Mouse (Mus musculus): ENCODE data around the gene Ache. TPM values are rescaled to one million over a fixed set of nuclear protein-coding genes. Genes with fewer than 3 reads are reported as not detected.

The Ache gene
- total RNA-seq, 2 experiments from 2014 or later: 25.2 to 41.2 TPM

GRCm38 (mm10) chr5:137318570-137318969 lies 31.3 kb downstream of the Ache start:
- intact Hi-C loops (cut with DNase I): no loop called here
- DNase-seq: no peak

GRCm38 (mm10) chr5:137320996-137321395 lies 33.7 kb downstream of the Ache start:
- intact Hi-C loops (cut with DNase I): no loop called here
- DNase-seq: no peak

- intact Hi-C loops (cut with DNase I): no loop called here
- DNase-seq: no peak
Measured at GRCm38 (mm10) chr5:137330910-137331309, 43.6 kb downstream of the Ache start.

GRCm38 (mm10) chr5:137332857-137333511 lies 45.7 kb downstream of the Ache start:
- intact Hi-C loops (cut with DNase I): no loop called here
- no peak for DNase-seq

GRCm38 (mm10) chr5:137333512-137334174 lies 46.3 kb downstream of the Ache start, which contains the start of gene Slc12a9:
Gene Slc12a9 (minus strand): TSS chr5:137333597.
- DNase-seq: peak; percentile 92 to 93
- intact Hi-C loops (cut with DNase I): loop anchor here (2.0 kb wide), 1 partner anchor 49 kb away; no protein-coding TSS in a partner anchor

GRCm38 (mm10) chr5:137334317-137334716 lies 47.0 kb downstream of the Ache start:
- DNase-seq: no peak
- intact Hi-C loops (cut with DNase I): loop anchor here (2.0 kb wide), 1 partner anchor 48 kb away; no protein-coding TSS in a partner anchor

GRCm38 (mm10) chr5:137335066-137335465 lies 47.7 kb downstream of the Ache start:
- no peak for DNase-seq
- intact Hi-C loops (cut with DNase I): loop anchor here (2.0 kb wide), 1 partner anchor 48 kb away; no protein-coding TSS in a partner anchor

- intact Hi-C loops (cut with DNase I): no loop called here
- DNase-seq: no peak
Measured at GRCm38 (mm10) chr5:137337190-137337589, 49.9 kb downstream of the Ache start.

- DNase-seq: peak; percentile 81 to 89
- intact Hi-C loops (cut with DNase I): no loop called here
Measured at GRCm38 (mm10) chr5:137338256-137338655, 50.9 kb downstream of the Ache start.

- peak in 1 of 2 experiments; percentile 41 for DNase-seq
- intact Hi-C loops (cut with DNase I): no loop called here
Measured at GRCm38 (mm10) chr5:137338663-137339289, 51.5 kb downstream of the Ache start.

GRCm38 (mm10) chr5:137339290-137339979 lies 52.1 kb downstream of the Ache start:
- intact Hi-C loops (cut with DNase I): no loop called here
- peak; percentile 36 to 40 for DNase-seq

GRCm38 (mm10) chr5:137340222-137340621 lies 52.9 kb downstream of the Ache start:
- intact Hi-C loops (cut with DNase I): loop anchor here (5.0 kb wide), 1 partner anchor 437 kb away; the partner anchor contains the start of gene Ppp1r35

GRCm38 (mm10) chr5:137342407-137343012 lies 55.2 kb downstream of the Ache start:
- intact Hi-C loops (cut with DNase I): loop anchor here (5.0 kb wide), 1 partner anchor 435 kb away; the partner anchor contains the start of gene Ppp1r35
- no peak for DNase-seq

More at GRCm38 (mm10) chr5:137340222-137340621, 52.9 kb downstream of the Ache start:
- DNase-seq: no peak

- intact Hi-C loops (cut with DNase I): loop anchor here (5.0 kb wide), 1 partner anchor 434 kb away; the partner anchor contains the start of gene Ppp1r35
- no peak for DNase-seq
Measured at GRCm38 (mm10) chr5:137343412-137343811, 56.1 kb downstream of the Ache start.

GRCm38 (mm10) chr5:137343869-137344268 lies 56.5 kb downstream of the Ache start:
- intact Hi-C loops (cut with DNase I): loop anchor here (5.0 kb wide), 1 partner anchor 433 kb away; the partner anchor contains the start of gene Ppp1r35
- no peak for DNase-seq

Small RNA genes lying within 50 kb of the gene (microRNA-seq; reads per million reads assigned to microRNA genes)
- gene Mir7036 (0 reads per million in 2 experiments), gene Mir8116 (0 reads per million in 2 experiments)

Other genes with a start within 250 kb of the Ache start
- 10 to 100 TPM; 14.6 to 16.8 TPM for gene Ap1s1, start 241.4 kb upstream of the Ache start, total RNA-seq (2021)
- 1 to 10 TPM; 2.8 to 7.5 TPM for gene Serpine1, start 215.3 kb upstream of the Ache start, total RNA-seq (2021)
- 1 to 10 TPM; 7.0 to 8.0 TPM for gene Trim56, start 171.3 kb upstream of the Ache start, total RNA-seq (2021)
- not detected for gene Muc3, start 138.2 kb upstream of the Ache start, total RNA-seq (2021)
- under 1 TPM; 0.17 to 0.31 TPM for gene Muc3a, start 75.1 kb upstream of the Ache start, total RNA-seq (2021)
- 10 to 100 TPM; 17.6 to 25.1 TPM for gene Ufsp1, start 7.1 kb downstream of the Ache start, total RNA-seq (2021)
- 10 to 100 TPM; 27.7 to 39.8 TPM for gene Srrt, start 20.2 kb downstream of the Ache start, total RNA-seq (2021)
- 1 to 10 TPM; 3.7 to 4.1 TPM for gene Trip6, start 26.9 kb downstream of the Ache start, total RNA-seq (2021)
- 1 to 10 TPM; 2.4 to 2.5 TPM for gene Slc12a9, start 46.1 kb downstream of the Ache start, total RNA-seq (2021)
- gene Ephb4, start 62.6 kb downstream of the Ache start, total RNA-seq (2021): 10 to 100 TPM; 12.1 to 13.4 TPM
- under 1 TPM; 0.02 to 0.03 TPM for gene Zan, start 189.5 kb downstream of the Ache start, total RNA-seq (2021)
- 1 to 10 TPM; 8.6 to 9.9 TPM for gene Pop7, start 215.0 kb downstream of the Ache start, total RNA-seq (2021)
- 10 to 100 TPM; 17.4 to 23.4 TPM for gene Gigyf1, start 231.0 kb downstream of the Ache start, total RNA-seq (2021)
- not detected for gene Epo, start 245.7 kb downstream of the Ache start, total RNA-seq (2021)
- gene Gnb2, start 246.0 kb downstream of the Ache start, total RNA-seq (2021): 100 to 1,000 TPM; 107 to 129 TPM